Mouse (Mus musculus) neutrophil, adult 59 days (primary cell): ENCODE results near the gene Unc5c. TPM values are rescaled to one million over a fixed set of nuclear protein-coding genes. Genes with fewer than 3 reads are reported as not detected.

ENCODE experiments used
- total RNA-seq, 2 experiments: library from RNA; stranded (reverse); gene quantifications; 1 replicate in 1 of 2; 2 replicates in 1 of 2; pipeline ENCODE4 v1.2.4; 2023

Gene Unc5c
- total RNA-seq = under 1 TPM in 1 of 2 experiments, not detected in 1; 0.07 TPM

GRCm38 (mm10) chr3:141465104-141465705, at the start of gene Unc5c:
Gene Unc5c (plus strand): TSS chr3:141465216.

